Mouse (Mus musculus) kidney, adult 11 months (tissue): ENCODE results near the gene Aen.

Experiments
- DNase-seq: peaks from one replicate; pipeline ENCODE4 v3.0.0; 2022

Gene Aen

GRCm38 (mm10) chr7:78942544-78942943, 46.9 kb downstream of the Aen start:
- no peak for DNase-seq

GRCm38 (mm10) chr7:78953886-78954572, 58.4 kb downstream of the Aen start:
- DNase-seq, result no peak

- no peak for DNase-seq
Observed at GRCm38 (mm10) chr7:78954619-78955018, 59.0 kb downstream of the Aen start.

- no peak for DNase-seq
Observed at GRCm38 (mm10) chr7:78955086-78955485, 59.4 kb downstream of the Aen start.

GRCm38 (mm10) chr7:78958499-78959073, 62.9 kb downstream of the Aen start:
- DNase-seq, result peak; percentile 16
